Mouse (Mus musculus) midbrain, embryonic 16.5 days (tissue): ENCODE data around the gene Gm5862. TPM values are rescaled to one million over a fixed set of nuclear protein-coding genes. Genes with fewer than 3 reads are reported as not detected.
"Not testable (repeated sequence)": the region's sequence is repeated elsewhere in the genome, so short reads cannot be mapped to it uniquely, and the experiment has no call there.

ENCODE experiments used
- ATAC-seq: fragments of 200-750 bp; cut with Nextera tagmentation; 2 replicates; pipeline ENCODE4 v1.8.0; 2017; ENCODE audit warnings: moderate TSS enrichment
- H3K27ac ChIP-seq: fragments of 300-500 bp; sonication (generic); 2 replicates; pipeline ENCODE4 v1.5.1; 2014; ENCODE audit warnings: mild to moderate bottlenecking, low read length, mixed read lengths
- H3K27me3 ChIP-seq: fragments of 300-500 bp; sonication (generic); 2 replicates; pipeline ENCODE4 v1.6.1; 2014; ENCODE audit warnings: low read depth, low read length, mixed read lengths; ENCODE audit not compliant: control insufficient read depth, insufficient read depth
- H3K36me3 ChIP-seq: fragments of 300-500 bp; sonication (generic); 2 replicates; pipeline ENCODE4 v1.6.1; 2014; ENCODE audit warnings: mild to moderate bottlenecking, low read length, moderate library complexity, mixed read lengths; ENCODE audit not compliant: control insufficient read depth, insufficient read depth
- H3K4me1 ChIP-seq: fragments of 300-500 bp; sonication (generic); 2 replicates; pipeline ENCODE4 v1.6.1; 2014; ENCODE audit warnings: mild to moderate bottlenecking, low read length, mixed read lengths; ENCODE audit not compliant: control insufficient read depth, insufficient read depth
- H3K4me2 ChIP-seq: fragments of 300-500 bp; sonication (generic); 2 replicates; pipeline ENCODE4 v1.6.1; 2014; ENCODE audit warnings: mild to moderate bottlenecking, low read length, mixed read lengths
- H3K4me3 ChIP-seq: fragments of 300-500 bp; sonication (generic); 2 replicates; pipeline ENCODE4 v1.5.1; 2014; ENCODE audit warnings: low read depth, mild to moderate bottlenecking, low read length, moderate library complexity, mixed read lengths
- H3K9ac ChIP-seq: fragments of 300-500 bp; sonication (generic); 2 replicates; pipeline ENCODE4 v1.6.1; 2014; ENCODE audit warnings: low read depth, low read length, mixed read lengths
- H3K9me3 ChIP-seq: fragments of 300-500 bp; sonication (generic); replicated peaks from 2 replicates; pipeline ENCODE4 v1.6.1; 2014; ENCODE audit warnings: mild to moderate bottlenecking, low read length, mixed read lengths; ENCODE audit not compliant: control insufficient read depth, poor library complexity, severe bottlenecking
- WGBS: fragments of 180-500 bp; shearing (Covaris S2); extraction: QIAGEN DNeasy Blood & Tissue Kit; methylation state at CpG from one replicate; pipeline ENCODE4 v1.1.7; 2014; 5-methylcytosine and 5-hydroxymethylcytosine counted together
- polyA plus RNA-seq: library from polyadenylated mRNA; unstranded; fragments of >200 nt; fragmentation: Nextera tagmentation; extraction: Ambion mirVana; gene quantifications from 2 replicates; pipeline ENCODE4 v1.2.1, GENCODE M21; 2015

Gm5862 gene
- 0.14 TPM in 1 of 2 replicates, not detected in the other for polyA plus RNA-seq

- not testable (repeated sequence) for H3K4me1 ChIP-seq, ATAC-seq, H3K36me3 ChIP-seq, H3K4me2 ChIP-seq, H3K9ac ChIP-seq, H3K27ac ChIP-seq, H3K27me3 ChIP-seq, H3K4me3 ChIP-seq, H3K9me3 ChIP-seq
- no CpG with 5 or more reads among the region's 3 CpGs for WGBS
Measured at GRCm38 (mm10) chr5:26022816-26023215, at the start of gene Gm5862. TSS of gene Gm5862 (minus strand) at chr5:26022916.

GRCm38 (mm10) chr5:26070716-26071115, 48.0 kb upstream of the Gm5862 start:
- ATAC-seq, result no peak
- Histone ChIP-seq H3K27ac (no peak overlapping the region), H3K4me3 (no peak overlapping the region), H3K9me3 (0 out of 2 replicates have a peak, but pooled peaks cover 5% of the 10 kb centered on the region), H3K27me3 (no peaks in the 10 kb centered on the region), H3K4me1 (no peaks in the 10 kb centered on the region), H3K36me3 (no peaks in the 10 kb centered on the region), H3K9ac (no peak overlapping the region), H3K4me2 (no peak overlapping the region)
- 93% methylated on average over 24 of the region's 24 CpGs for WGBS

- no CpG with 5 or more reads among the region's 2 CpGs for WGBS
- H3K27ac ChIP-seq, H3K4me1 ChIP-seq, H3K27me3 ChIP-seq, H3K4me2 ChIP-seq, ATAC-seq, H3K9me3 ChIP-seq, H3K36me3 ChIP-seq, H3K4me3 ChIP-seq, H3K9ac ChIP-seq: not testable (repeated sequence)
Measured at GRCm38 (mm10) chr5:26058481-26058880, 35.8 kb upstream of the Gm5862 start, which contains the start of gene Gm7347. TSS of gene Gm7347 (minus strand) at chr5:26058581.

- not testable (repeated sequence) for H3K36me3 ChIP-seq, ATAC-seq, H3K4me1 ChIP-seq, H3K9ac ChIP-seq, H3K4me2 ChIP-seq, H3K27me3 ChIP-seq, H3K27ac ChIP-seq, H3K9me3 ChIP-seq, H3K4me3 ChIP-seq
- 76% methylated on average over 2 of the region's 2 CpGs for WGBS
Measured at GRCm38 (mm10) chr5:26039458-26039857, 16.7 kb upstream of the Gm5862 start, which contains the start of gene Speer4a. TSS of gene Speer4a (minus strand) at chr5:26039558.

- peak overlapping the region; percentile 34 for H3K4me3 ChIP-seq
- not testable (repeated sequence) for H3K27me3 ChIP-seq, H3K9me3 ChIP-seq, ATAC-seq, H3K36me3 ChIP-seq, H3K9ac ChIP-seq, H3K4me1 ChIP-seq, H3K27ac ChIP-seq
- 69% methylated on average over 6 of the region's 7 CpGs for WGBS
- peak overlapping the region; percentile 55 for H3K4me2 ChIP-seq
Measured at GRCm38 (mm10) chr5:26007697-26008096, 15.0 kb downstream of the Gm5862 start.

GRCm38 (mm10) chr5:26006937-26007695, 15.6 kb downstream of the Gm5862 start:
- peak; percentile 97 for ATAC-seq
- not testable (repeated sequence) for H3K36me3 ChIP-seq, H3K27me3 ChIP-seq, H3K4me1 ChIP-seq, H3K9me3 ChIP-seq, H3K27ac ChIP-seq
- WGBS, result 20% methylated on average over 40 of the region's 45 CpGs
- peak overlapping the region; percentile 34 for H3K4me3 ChIP-seq
- H3K4me2 ChIP-seq, result peak overlapping the region; percentile 55
- peak overlapping the region; percentile 37 for H3K9ac ChIP-seq

- ATAC-seq, H3K27ac ChIP-seq, H3K27me3 ChIP-seq, H3K4me1 ChIP-seq, H3K9me3 ChIP-seq, H3K36me3 ChIP-seq, H3K4me2 ChIP-seq, H3K9ac ChIP-seq, H3K4me3 ChIP-seq: not testable (repeated sequence)
- WGBS, result 92% methylated on average over 1 of the region's 2 CpGs
Measured at GRCm38 (mm10) chr5:26004698-26005097, 18.0 kb downstream of the Gm5862 start, which contains the start of gene Gm1979. TSS of gene Gm1979 (minus strand) at chr5:26004798.

- H3K9me3 ChIP-seq, H3K36me3 ChIP-seq, ATAC-seq, H3K27ac ChIP-seq, H3K4me1 ChIP-seq, H3K4me3 ChIP-seq, H3K27me3 ChIP-seq, H3K9ac ChIP-seq, H3K4me2 ChIP-seq: not testable (repeated sequence)
- no CpG with 5 or more reads among the region's 3 CpGs for WGBS
Measured at GRCm38 (mm10) chr5:25988550-25988949, 34.2 kb downstream of the Gm5862 start, which contains the start of gene Gm21698. TSS of gene Gm21698 (minus strand) at chr5:25988650.

- not testable (repeated sequence) for H3K9ac ChIP-seq, H3K27me3 ChIP-seq, H3K36me3 ChIP-seq, ATAC-seq, H3K27ac ChIP-seq, H3K4me1 ChIP-seq, H3K9me3 ChIP-seq, H3K4me3 ChIP-seq, H3K4me2 ChIP-seq
- WGBS, result no CpG with 5 or more reads among the region's 2 CpGs
Measured at GRCm38 (mm10) chr5:25972563-25972962, 50.2 kb downstream of the Gm5862 start, which contains the start of gene Gm21680. TSS of gene Gm21680 (minus strand) at chr5:25972663.
